Mouse (Mus musculus): ENCODE results near the gene Odf3b. TPM values are rescaled to one million over a fixed set of nuclear protein-coding genes. Genes with fewer than 3 reads are reported as not detected.

Odf3b gene
- total RNA-seq (2023; ENCODE audit: inconsistent age) = not detected in 4 replicates

DNA sequence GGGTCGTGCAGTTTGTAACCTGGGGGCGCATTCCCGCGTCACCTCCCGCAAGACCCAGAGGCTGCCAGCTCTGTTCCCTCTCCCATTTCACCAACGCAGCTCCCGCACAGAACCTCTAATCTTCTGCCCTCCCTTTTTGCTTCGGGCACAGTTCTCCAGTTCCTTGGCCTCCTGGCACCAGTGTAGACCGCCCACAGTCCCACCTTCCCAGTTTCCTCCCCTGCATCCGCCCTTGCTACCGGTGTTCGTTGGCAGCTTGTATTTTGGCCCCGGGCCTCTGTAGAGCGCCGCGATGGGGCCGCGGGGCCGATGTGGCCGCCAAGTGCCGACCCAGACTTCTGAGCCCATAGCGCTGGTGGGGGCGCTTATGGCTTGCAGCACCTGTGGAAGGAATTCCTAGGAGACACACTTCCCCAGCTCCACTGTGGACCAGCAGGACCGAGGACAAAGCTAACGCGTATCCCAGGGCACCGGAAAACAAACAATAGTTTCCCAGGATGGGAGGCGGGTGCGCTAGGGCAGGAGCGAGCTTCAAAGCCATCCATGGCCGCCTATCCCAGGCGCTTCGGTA is at the start of gene Odf3b:
Gene Odf3b, minus strand, starts transcription at position 452 of the 571 bp plus-strand sequence.

DNA sequence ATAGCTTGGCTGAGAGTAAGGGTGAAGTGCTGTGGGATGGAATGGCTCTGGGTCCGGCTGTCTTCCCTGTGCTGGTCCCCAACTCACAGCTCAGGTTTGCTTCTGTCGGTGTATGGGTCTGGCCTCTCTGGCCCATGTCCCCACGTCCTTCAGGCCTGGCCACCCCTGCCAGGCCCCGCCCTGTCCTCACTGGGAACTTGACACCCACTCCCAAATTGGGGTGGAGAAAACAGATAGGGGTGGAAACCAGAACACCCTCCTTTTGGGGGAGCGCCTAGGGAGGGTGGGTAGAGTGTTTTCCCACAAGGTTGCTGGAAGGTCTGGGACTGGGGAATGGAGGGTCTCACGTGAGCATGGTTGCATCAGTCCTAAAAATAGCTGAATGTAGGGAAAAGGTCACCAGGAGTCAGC is 46.6 kb upstream of the Odf3b start, which contains the start of gene Cpt1b:
Gene Cpt1b, minus strand, starts transcription at position 153 of the 411 bp plus-strand sequence.

DNA sequence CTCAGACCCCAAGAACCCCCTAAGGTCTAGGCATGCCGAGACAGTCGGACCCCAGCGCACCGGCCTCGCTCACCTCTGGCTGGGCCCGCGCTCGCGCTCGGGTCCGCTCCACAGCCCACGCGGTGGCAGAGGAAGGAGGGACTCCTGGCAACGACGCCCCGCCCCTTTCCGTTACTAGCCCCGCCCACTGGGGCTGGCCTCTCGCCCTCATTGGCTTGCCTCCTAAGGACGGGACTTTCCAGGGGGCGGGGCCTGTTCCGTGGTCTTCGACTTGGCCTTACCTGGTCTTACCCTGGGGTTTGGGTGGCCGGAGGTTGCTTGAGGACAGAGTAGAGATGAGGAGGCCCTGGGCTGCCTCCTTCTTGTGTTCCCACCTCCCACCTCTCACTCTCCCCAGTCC is 31.0 kb upstream of the Odf3b start, which contains the start of gene Syce3:
Gene Syce3, minus strand, starts transcription at position 386 of the 400 bp plus-strand sequence.

DNA sequence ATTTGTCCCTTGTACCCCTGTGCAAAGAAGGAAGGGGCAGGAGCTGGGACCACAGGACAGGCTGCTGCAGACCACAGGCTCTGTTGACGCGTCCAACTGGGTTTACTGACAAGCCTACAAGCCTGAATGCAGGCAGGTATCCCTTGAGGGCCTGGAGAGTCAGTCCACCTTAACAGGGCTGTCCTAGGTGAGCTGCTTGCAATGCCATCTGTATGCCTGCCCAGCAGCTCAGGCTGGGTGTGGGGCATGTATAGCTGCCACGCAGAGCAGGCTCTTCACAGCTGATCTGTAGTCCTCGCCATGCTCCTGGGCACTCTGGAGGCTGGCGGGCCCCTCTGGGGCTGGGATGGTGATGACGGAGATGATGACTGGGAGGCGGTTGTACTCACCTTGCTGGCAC is 5.5 kb upstream of the Odf3b start, which contains the start of gene Klhdc7b:
Gene Klhdc7b, plus strand, starts transcription at position 301 of the 400 bp plus-strand sequence.

DNA sequence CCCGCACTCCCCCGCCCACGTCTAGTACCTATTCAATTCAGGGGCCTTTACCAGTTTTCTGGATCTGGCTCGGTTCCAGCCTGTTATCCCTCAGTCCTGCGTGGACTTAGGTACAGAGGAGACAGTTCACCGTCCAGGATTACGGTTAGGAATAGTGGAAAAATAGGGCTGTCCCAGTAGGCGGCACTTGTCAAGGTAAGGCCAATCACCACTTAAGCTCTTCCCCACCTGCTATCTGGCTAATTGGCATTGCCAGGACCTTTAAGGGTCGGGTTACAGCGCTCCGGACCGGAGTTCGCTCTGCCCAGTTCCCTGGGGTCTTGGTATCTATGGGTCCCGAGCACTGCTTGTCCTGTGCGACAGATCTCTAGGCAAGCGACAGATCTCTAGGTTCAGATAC is 2.1 kb downstream of the Odf3b start, which contains the start of gene Tymp:
Gene Tymp, minus strand, starts transcription at position 83 of the 400 bp plus-strand sequence.

DNA sequence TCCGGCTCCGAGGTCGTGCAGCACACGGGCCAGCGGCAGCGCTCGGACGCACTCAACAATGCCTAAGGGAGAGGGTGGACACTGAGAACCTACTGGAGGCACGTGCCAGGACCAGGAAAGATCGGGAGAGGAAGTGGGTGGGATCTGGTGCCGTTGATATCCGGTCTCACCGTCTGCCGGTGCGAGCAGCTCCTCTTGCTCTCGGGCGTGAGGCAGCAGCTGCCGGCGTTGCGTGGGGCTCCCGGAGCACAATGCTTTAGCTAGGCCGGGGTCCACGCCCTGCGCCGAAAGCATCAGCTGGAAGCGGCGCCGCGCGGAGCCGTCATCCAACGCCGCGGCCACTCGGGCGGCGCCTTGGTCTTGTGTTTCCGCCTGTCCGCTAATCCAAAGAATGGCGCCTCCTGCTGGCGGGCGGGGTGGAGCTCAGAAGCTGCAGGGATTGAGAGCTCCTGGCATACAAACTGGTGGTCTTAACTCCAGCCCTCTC is 5.3 kb downstream of the Odf3b start, which contains the start of gene Sco2:
Gene Sco2, minus strand, starts transcription at position 85 of the 487 bp plus-strand sequence.

DNA sequence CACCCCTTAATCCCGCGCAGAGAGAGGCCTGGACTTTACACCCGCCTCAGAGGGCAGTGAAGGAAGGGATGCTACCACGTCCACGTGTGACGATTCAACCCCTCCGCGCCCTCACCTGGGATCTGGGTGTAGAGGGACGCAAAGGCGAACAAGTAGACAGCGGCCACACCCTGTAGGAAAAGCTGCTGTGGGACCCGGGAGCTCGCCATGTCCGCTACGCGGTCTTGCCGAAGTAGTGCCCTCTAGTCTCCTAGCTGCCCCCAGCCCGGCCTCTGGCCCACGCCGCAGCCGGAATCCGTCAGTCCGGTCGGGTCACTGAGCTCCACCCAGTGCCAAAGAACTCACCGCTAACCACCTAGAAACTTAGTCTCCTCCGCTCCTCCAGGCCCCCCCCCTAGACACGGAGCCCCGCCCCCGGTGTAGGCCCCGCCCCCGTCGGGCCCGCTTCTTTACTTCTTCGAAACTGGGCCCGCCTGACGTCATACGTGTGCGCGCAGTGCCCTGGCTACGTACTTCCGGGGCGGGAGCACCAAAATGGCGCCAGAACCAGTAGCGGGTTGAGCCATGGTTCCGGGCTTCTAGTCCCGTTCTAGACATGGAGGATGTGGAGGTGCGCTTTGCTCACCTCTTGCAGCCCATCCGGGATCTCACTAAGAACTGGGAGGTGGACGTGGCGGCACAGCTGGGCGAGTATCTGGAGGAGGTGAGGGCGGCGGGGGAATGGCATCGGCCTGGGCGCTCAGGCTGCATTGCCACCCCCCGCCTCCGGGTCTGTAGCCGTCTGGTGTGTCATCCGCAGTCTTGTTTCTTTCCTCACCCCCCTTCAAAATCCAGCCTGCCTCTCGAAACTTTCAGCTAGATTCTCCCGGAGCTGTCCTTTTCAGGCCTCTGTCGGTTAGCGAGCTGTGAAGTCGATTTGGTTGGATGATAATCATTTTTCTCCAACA is 23.6 kb downstream of the Odf3b start, which contains the start of the genes Lmf2 and Ncaph2:
Gene Lmf2, minus strand, starts transcription at position 419 of the 947 bp plus-strand sequence.
Gene Ncaph2, plus strand, starts transcription at position 479 of the 947 bp plus-strand sequence.

DNA sequence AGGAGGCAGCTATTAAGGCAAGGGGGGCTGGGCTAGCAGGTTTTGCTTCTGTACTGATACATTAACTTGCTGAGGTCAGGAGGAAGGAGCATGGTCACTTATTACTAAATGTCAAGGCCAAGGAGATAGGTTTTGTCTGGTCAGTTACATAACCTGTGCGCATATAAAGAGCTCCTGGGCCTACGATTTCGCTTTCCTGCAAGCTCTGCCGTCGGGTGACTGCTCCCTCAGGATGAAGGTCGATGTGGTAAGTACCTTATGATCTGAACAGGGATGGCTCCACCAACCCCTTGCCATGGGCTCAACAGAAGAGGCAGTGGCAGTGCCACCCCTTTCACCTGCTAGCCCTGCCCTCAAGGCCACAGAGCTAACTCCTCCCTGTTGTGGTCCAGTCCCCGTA is 44.8 kb downstream of the Odf3b start, which contains the start of gene Miox:
Gene Miox, plus strand, starts transcription at position 128 of the 400 bp plus-strand sequence.

Other genes starting within 250 kb of the Odf3b start
- 8.8 to 11.9 TPM (median 10.5 TPM) in 4 replicates for gene Mapk12, start 238.6 kb downstream of the Odf3b start, total RNA-seq (2023; ENCODE audit: inconsistent age)
- gene Mapk11, start 229.7 kb downstream of the Odf3b start, total RNA-seq (2023; ENCODE audit: inconsistent age) = 73.7 to 80.8 TPM (median 77.0 TPM) in 4 replicates
- 7.2 to 13.8 TPM (median 10.2 TPM) in 4 replicates for gene Plxnb2, start 198.5 kb downstream of the Odf3b start, total RNA-seq (2023; ENCODE audit: inconsistent age)
- gene Dennd6b, start 182.8 kb downstream of the Odf3b start, total RNA-seq (2023; ENCODE audit: inconsistent age) = 26.4 to 33.2 TPM (median 31.3 TPM) in 4 replicates
- 57.9 to 61.0 TPM (median 59.6 TPM) in 4 replicates for gene Ppp6r2, start 167.7 kb downstream of the Odf3b start, total RNA-seq (2023; ENCODE audit: inconsistent age)
- 231 to 274 TPM (median 254 TPM) in 4 replicates for gene Sbf1, start 64.0 kb downstream of the Odf3b start, total RNA-seq (2023; ENCODE audit: inconsistent age)
- not detected in 4 replicates for gene Adm2, start 56.6 kb downstream of the Odf3b start, total RNA-seq (2023; ENCODE audit: inconsistent age)
- gene Miox, start 44.9 kb downstream of the Odf3b start, total RNA-seq (2023; ENCODE audit: inconsistent age) = not detected in 4 replicates
- gene Lmf2, start 23.6 kb downstream of the Odf3b start, total RNA-seq (2023; ENCODE audit: inconsistent age) = 40.7 to 60.9 TPM (median 56.0 TPM) in 4 replicates
- gene Ncaph2, start 23.6 kb downstream of the Odf3b start, total RNA-seq (2023; ENCODE audit: inconsistent age) = 125 to 135 TPM (median 132 TPM) in 4 replicates
- 17.1 to 18.9 TPM (median 18.3 TPM) in 4 replicates for gene Sco2, start 5.4 kb downstream of the Odf3b start, total RNA-seq (2023; ENCODE audit: inconsistent age)
- gene Tymp, start 2.2 kb downstream of the Odf3b start, total RNA-seq (2023; ENCODE audit: inconsistent age) = 0.39 to 1.3 TPM (median 0.75 TPM) in 4 replicates
- not detected in 4 replicates for gene Klhdc7b, start 5.6 kb upstream of the Odf3b start, total RNA-seq (2023; ENCODE audit: inconsistent age)
- gene Syce3, start 31.2 kb upstream of the Odf3b start, total RNA-seq (2023; ENCODE audit: inconsistent age) = not detected in 4 replicates
- gene Cpt1b, start 46.6 kb upstream of the Odf3b start, total RNA-seq (2023; ENCODE audit: inconsistent age) = 7.3 to 12.6 TPM (median 8.2 TPM) in 4 replicates
- gene C730034F03Rik, start 50.3 kb upstream of the Odf3b start, total RNA-seq (2023; ENCODE audit: inconsistent age) = 8.6 to 15.8 TPM (median 10.5 TPM) in 4 replicates
- 1.6 to 2.3 TPM in 2 of 4 replicates, not detected in the others for gene Gm44502, start 50.4 kb upstream of the Odf3b start, total RNA-seq (2023; ENCODE audit: inconsistent age)
- gene Chkb, start 50.6 kb upstream of the Odf3b start, total RNA-seq (2023; ENCODE audit: inconsistent age) = 312 to 334 TPM (median 321 TPM) in 4 replicates
- not detected in 4 replicates for gene Mapk8ip2, start 74.6 kb upstream of the Odf3b start, total RNA-seq (2023; ENCODE audit: inconsistent age)
- 15.7 to 19.9 TPM (median 17.7 TPM) in 4 replicates for gene Arsa, start 98.1 kb upstream of the Odf3b start, total RNA-seq (2023; ENCODE audit: inconsistent age)
- 0.26 TPM in 1 of 4 replicates, not detected in the others for gene Shank3, start 120.3 kb upstream of the Odf3b start, total RNA-seq (2023; ENCODE audit: inconsistent age)
- gene Acr, start 189.0 kb upstream of the Odf3b start, total RNA-seq (2023; ENCODE audit: inconsistent age) = not detected in 4 replicates
- 3.3 to 5.7 TPM (median 4.6 TPM) in 4 replicates for gene Rabl2, start 212.6 kb upstream of the Odf3b start, total RNA-seq (2023; ENCODE audit: inconsistent age)